Mouse (Mus musculus): Measurements from ENCODE around the gene Ndufv3.

Ndufv3 gene

GRCm38 (mm10) chr17:31557947-31558542 lies 38.1 kb downstream of the Ndufv3 start:
- peak; percentile 21 for DNase-seq

- no peak for DNase-seq
Measured at GRCm38 (mm10) chr17:31559021-31559789, 39.3 kb downstream of the Ndufv3 start.

- DNase-seq: peak; percentile 64
Measured at GRCm38 (mm10) chr17:31563632-31564014, 43.7 kb downstream of the Ndufv3 start.

DNA sequence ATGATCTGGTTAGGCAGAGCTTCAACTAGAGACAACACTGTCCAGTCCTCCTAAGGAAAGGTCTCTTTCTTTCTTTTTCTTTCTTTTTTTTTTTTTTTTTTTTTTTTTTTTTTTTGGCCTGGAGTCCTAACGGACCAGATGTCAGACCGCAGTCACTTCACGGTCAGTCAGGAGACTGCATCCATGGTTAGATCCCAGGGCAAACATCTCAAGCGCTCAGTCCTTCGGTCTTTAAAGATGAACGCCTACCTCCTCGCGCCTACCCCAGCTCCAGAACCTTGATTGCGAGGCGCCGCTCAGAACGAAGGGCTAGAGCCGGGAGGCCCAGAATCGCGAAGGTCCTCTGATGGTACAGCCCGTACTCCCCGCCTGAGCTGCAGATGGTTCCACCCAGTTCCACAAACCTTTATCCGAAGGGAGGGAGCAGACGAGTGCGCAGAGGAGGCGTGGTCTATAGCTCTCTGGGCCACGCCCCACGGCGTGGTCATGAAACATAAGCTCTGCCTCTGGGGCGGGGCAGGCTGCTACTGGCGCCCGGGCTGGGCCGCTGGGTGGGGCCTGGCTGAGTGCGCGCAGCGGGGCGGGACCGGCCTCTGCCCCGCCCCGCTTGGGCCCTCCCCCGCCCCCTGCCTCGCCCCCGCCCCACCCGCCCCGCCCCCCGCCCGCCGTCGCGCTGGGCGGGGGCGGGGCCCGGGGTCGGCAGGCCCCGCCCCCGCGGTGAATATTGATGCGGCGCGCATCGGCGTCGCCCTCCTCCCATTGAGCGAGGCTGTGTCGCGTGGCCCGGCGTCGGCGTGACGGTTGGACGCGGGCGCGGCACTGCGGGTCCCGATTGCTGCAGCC lies 44.3 kb downstream of the Ndufv3 start, which contains the start of gene Pknox1:
Gene Pknox1 (plus strand): TSS at position 720 of the 843 bp plus-strand sequence.
- peak; percentile 99 for DNase-seq

- no peak for DNase-seq
Measured at GRCm38 (mm10) chr17:31564858-31565140, 44.9 kb downstream of the Ndufv3 start.

DNA sequence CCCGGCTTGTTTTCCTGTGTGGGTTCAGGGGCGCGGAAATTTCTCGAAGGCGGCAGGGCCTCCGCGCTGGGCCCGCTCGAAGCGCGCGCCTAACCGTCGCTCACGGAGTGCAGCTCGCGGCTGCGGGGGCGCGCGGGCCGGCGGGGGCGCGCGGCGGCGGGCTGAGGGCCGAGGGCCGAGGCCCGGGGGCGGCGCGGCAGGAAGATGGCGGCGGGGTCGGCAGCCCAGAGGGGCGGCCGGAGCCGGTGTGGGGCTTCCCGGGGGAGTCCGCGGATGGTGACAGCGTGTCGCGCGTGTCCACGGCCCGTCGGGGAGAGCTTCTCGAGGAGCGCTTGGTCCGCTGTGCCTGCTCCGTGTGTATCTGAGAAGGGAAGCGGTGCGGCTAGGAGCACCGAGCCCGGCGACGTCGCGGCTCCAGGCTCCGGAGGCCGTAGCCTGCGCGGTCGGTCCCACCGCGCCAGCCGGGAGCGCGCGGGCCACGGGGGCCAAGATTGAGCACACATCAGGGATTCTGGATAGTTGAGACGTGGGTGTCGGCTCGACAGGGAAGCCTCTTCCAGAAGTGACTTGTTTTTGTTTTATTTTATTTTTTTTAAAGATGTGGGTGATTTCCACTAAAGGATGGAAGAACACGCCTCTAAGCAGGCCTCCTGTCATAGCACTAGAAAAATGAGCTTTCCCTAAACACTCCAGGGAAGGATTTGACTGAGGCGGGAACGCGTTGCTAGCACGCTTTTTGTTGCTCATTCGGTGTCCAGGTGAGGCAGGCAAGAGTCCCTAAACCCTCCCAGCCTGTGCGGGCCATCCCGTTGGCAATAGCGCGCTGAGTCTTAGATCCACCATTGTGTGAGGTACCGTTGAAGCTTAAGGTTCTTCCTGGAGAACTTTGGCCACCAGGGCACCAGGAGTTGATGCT lies 45.5 kb downstream of the Ndufv3 start:
- DNase-seq: peak; percentile 88

DNA sequence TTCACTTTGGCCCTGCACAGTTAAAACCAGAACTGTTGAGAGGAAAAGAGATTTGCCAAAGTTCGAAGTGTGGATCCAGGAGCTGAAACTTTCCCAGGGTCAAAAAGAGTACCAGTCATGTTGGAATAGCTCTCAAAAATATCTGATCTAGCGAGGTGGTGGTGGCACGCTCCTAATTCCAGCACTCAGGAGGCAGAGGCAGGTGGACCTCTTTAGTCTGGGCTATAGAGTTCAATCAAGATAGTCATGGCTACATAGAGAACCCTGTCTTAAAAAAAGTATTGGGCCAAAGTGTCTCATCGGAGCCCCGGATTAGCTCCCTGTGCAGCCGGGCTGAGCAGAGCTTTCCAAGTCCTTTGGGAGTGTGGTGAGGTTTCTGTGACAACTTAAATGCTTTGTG lies 46.4 kb downstream of the Ndufv3 start:
- no peak for DNase-seq

- no peak for DNase-seq
Measured at GRCm38 (mm10) chr17:31569756-31570155, 49.8 kb downstream of the Ndufv3 start.

GRCm38 (mm10) chr17:31570321-31570925 lies 50.5 kb downstream of the Ndufv3 start:
- peak; percentile 62 for DNase-seq

- no peak for DNase-seq
Measured at GRCm38 (mm10) chr17:31571689-31572088, 51.8 kb downstream of the Ndufv3 start.

DNA sequence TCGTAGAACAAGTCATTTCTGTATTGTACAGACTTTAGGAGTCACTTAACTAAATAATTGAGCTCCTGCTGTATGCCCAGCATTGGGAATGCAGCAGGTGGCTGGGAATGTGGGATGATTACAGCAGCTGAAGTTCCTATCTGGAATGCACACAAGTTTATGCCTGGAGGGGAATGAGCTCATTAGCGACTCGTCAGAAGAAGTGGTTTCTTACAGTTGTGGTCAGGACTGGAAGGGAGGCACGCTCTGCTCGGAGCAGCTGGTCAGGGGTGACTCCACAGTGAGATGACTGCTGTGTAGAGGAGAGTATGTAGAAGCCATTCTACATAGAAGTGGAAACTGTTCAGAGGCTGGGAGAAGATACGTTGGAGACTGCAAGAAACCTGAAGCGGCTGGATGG lies 54.7 kb downstream of the Ndufv3 start:
- no peak for DNase-seq

- no peak for DNase-seq
Measured at GRCm38 (mm10) chr17:31576394-31577175, 56.7 kb downstream of the Ndufv3 start.

- no peak for DNase-seq
Measured at GRCm38 (mm10) chr17:31580344-31580743, 60.4 kb downstream of the Ndufv3 start.
